Mouse (Mus musculus): ENCODE measurements around the gene Pnma3. TPM values are rescaled to one million over a fixed set of nuclear protein-coding genes. Genes with fewer than 3 reads are reported as not detected.

The Pnma3 gene
- not detected for total RNA-seq (2023)

GRCm38 (mm10) chrX:73064415-73064793, at the start of gene Pnma3:
TSS of gene Pnma3 (plus strand) at chrX:73064787.

GRCm38 (mm10) chrX:73037003-73037402, 27.6 kb upstream of the Pnma3 start, which contains the start of gene Pnma5:
TSS of gene Pnma5 (minus strand) at chrX:73037103.

GRCm38 (mm10) chrX:73082267-73083055, 17.9 kb downstream of the Pnma3 start, which contains the start of gene Xlr4a:
TSS of gene Xlr4a (minus strand) at chrX:73082478.

GRCm38 (mm10) chrX:73096941-73097508, 32.4 kb downstream of the Pnma3 start, which contains the start of gene Xlr3a:
TSS of gene Xlr3a (minus strand) at chrX:73097095.

GRCm38 (mm10) chrX:73116747-73117146, 52.2 kb downstream of the Pnma3 start, which contains the start of gene Gm14685:
TSS of gene Gm14685 (plus strand) at chrX:73117047.

Other genes with a start within 250 kb of the Pnma3 start
- not detected for gene Gabrq, start 239.6 kb upstream of the Pnma3 start, total RNA-seq (2023)
- 10 to 100 TPM; 19.9 to 24.0 TPM for gene Cetn2, start 146.4 kb upstream of the Pnma3 start, total RNA-seq (2023)
- gene Nsdhl, start 146.2 kb upstream of the Pnma3 start, total RNA-seq (2023): 10 to 100 TPM; 11.7 to 12.8 TPM
- under 1 TPM in 1 of 2 experiments, not detected in 1; 0.21 TPM for gene Zfp185, start 77.4 kb upstream of the Pnma3 start, total RNA-seq (2023)
- under 1 TPM in 1 of 2 experiments, not detected in 1; 0.67 TPM for gene Pnma5, start 27.7 kb upstream of the Pnma3 start, total RNA-seq (2023)
- 1 to 10 TPM; 2.9 to 5.5 TPM for gene Xlr4a, start 17.7 kb downstream of the Pnma3 start, total RNA-seq (2023)
- not detected for gene Xlr3a, start 32.3 kb downstream of the Pnma3 start, total RNA-seq (2023)
- not detected for gene Gm14685, start 52.3 kb downstream of the Pnma3 start, total RNA-seq (2023)
- not detected for gene Xlr5b, start 84.0 kb downstream of the Pnma3 start, total RNA-seq (2023)
- not detected for gene DXBay18, start 84.7 kb downstream of the Pnma3 start, total RNA-seq (2023)
- gene Spin2d, start 112.2 kb downstream of the Pnma3 start, total RNA-seq (2023): not detected
- gene Xlr3b, start 127.4 kb downstream of the Pnma3 start, total RNA-seq (2023): 10 to 100 TPM in 1 of 2 experiments, 1 to 10 TPM in 1; 2.1 to 12.0 TPM
- gene Xlr4b, start 149.5 kb downstream of the Pnma3 start, total RNA-seq (2023): 1 to 10 TPM; 5.7 to 7.0 TPM
- gene F8a, start 163.5 kb downstream of the Pnma3 start, total RNA-seq (2023): 1 to 10 TPM; 6.2 to 7.9 TPM
- 1 to 10 TPM in 1 of 2 experiments, under 1 TPM in 1; 0.68 to 9.7 TPM for gene Xlr4c, start 178.3 kb downstream of the Pnma3 start, total RNA-seq (2023)
- not detected for gene Xlr3c, start 200.6 kb downstream of the Pnma3 start, total RNA-seq (2023)
- gene Xlr5a, start 228.2 kb downstream of the Pnma3 start, total RNA-seq (2023): not detected
- not detected for gene Xlr5c, start 228.2 kb downstream of the Pnma3 start, total RNA-seq (2023)

Data from monocyte, adult 59 days (primary cell).